Mouse (Mus musculus): ENCODE measurements around the gene Fn3k.

Fn3k gene

GRCm38 (mm10) chr11:121451753-121452635 lies 17.3 kb downstream of the Fn3k start, which contains the start of gene Tbcd:
Gene Tbcd, plus strand, starts transcription at chr11:121451949.
- intact Hi-C loops (cut with DNase I): no loop called here

- intact Hi-C loops (cut with DNase I): no loop called here
These were observed 23.2 kb downstream of the Fn3k start for GRCm38 (mm10) chr11:121457874-121458273.

DNA sequence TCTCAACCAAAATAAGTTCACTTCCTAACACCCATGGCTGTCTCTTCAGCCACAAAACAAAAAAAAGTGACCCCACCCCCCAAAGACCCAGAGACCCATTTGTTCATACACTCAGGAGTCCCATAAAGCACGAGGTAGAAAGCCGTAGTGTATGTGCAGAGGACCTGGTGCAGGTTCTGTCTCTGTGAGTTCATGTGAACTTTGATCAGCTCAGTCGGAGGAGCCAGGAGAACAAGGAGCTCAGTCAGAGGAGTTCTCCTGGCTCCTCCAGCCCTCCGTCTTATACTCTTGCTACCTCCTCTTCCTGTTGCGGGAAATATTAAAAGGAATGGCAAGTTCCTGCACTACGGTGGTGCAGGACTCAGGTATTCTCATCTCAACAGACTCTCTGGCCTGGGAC lies 32.7 kb downstream of the Fn3k start:
- intact Hi-C loops (cut with DNase I): no loop called here

DNA sequence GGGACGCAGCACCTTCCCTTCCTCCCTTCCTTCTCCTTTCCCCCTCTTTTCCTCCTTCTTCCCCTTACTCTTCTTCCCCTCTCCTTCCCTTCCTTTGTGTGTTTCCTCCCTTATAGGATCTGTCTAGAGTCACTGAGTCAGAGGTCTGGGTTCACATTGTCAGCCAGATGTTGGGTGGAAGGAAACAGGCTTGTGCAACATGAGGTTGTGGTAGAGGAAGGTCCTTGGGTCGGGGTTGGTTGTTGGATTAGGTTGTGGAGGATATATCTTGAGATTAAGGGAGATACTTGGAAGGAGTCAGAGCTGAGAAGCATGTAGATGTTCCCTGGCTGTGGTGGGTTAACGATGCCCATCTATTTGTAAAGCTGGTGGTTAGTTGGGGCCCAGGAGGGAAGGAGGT lies 40.1 kb downstream of the Fn3k start:
- intact Hi-C loops (cut with DNase I): loop anchor here (2.0 to 10.0 kb wide), 3 partner anchors 82 to 334 kb away; no protein-coding TSS in a partner anchor

GRCm38 (mm10) chr11:121475699-121476415 lies 41.1 kb downstream of the Fn3k start:
- intact Hi-C loops (cut with DNase I): loop anchor here (2.0 to 10.0 kb wide), 3 partner anchors 81 to 333 kb away; no protein-coding TSS in a partner anchor

DNA sequence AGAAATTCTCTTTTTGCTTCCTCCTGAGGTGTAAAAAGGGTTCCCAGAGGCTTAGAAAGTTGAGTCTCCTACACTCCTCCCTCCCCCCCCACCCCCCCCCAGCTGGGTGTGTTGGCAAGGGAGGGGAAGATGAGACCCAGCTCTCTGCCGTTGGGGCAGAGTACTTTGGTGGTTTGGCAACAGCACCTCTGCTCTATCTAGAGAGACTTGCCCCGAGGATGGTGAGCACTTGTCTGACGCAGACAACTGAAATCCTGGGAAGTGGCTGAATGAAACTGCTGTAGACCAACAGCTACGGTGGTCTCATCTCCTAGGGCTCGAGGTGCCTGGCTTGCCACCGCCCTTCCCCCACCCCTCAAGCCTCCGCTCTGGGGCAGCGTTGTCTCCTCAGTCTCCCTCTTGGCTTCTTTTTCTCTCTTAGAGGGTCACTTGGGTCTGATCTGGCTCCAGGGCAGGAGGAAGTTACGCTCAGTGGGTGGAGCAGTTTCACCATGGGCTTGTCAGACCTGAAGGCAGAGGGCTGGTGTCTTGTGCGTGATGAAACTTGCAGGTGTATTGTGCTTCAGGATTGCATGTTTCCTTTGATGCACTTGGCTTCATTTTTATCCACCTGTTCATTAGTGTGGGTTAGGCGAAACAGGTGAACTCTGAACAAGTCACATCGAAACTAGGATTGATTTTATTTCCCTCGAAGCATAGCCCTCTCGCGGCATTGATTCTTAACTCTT lies 44.9 kb downstream of the Fn3k start:
- intact Hi-C loops (cut with DNase I): loop anchor here (5.0 to 10.0 kb wide), 2 partner anchors 78 to 155 kb away; no protein-coding TSS in a partner anchor

DNA sequence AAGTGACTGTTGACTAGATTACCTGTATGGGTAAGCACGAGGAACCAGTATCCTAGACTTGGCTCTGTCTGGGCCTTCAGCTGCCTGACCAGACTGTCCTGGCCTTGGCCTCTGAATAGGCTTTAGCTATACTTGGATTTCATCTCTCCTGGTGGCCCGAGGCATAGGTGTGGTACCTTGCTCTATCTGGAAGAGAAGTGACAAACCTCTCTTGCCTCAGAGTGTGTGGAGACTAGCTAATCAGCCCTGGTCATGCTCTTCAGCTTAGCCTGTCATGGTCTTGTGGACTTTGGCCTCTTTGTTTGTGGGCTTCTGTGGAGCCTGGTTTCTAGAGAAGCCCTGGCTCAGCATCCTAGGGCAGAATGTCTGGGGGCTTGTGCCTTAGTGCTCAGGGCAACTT lies 46.4 kb downstream of the Fn3k start:
- intact Hi-C loops (cut with DNase I): no loop called here

- intact Hi-C loops (cut with DNase I): no loop called here
These were observed 51.2 kb downstream of the Fn3k start for GRCm38 (mm10) chr11:121485882-121486281.

GRCm38 (mm10) chr11:121490651-121491050 lies 55.9 kb downstream of the Fn3k start:
- intact Hi-C loops (cut with DNase I): no loop called here

Small RNAs within 50 kb of the gene (microRNA-seq; reads per million reads assigned to microRNA genes)
- gene Mir7236: 0 to 0.69 reads per million in 2 experiments
